Mouse (Mus musculus) kidney, embryonic 14.5 days (tissue): ENCODE results near the gene Dmtf1. TPM values are rescaled to one million over a fixed set of nuclear protein-coding genes. Genes with fewer than 3 reads are reported as not detected.
A peak's percentile ranks its signal among the peaks of the same experiment; 100 is the strongest.

Experiments used
- ATAC-seq: fragments of 200-750 bp; cut with Nextera tagmentation; 2 replicates; pipeline ENCODE4 v1.8.0; 2017; ENCODE audit warnings: moderate number of reproducible peaks, mild to moderate bottlenecking, moderate TSS enrichment, moderate library complexity; ENCODE audit not compliant: low FRiP score, low TSS enrichment
- H3K27ac ChIP-seq: fragments of 300-500 bp; sonication (generic); 2 replicates; pipeline ENCODE4 v1.5.1; 2014; ENCODE audit warnings: low read depth, mild to moderate bottlenecking, low read length, moderate library complexity, mixed read lengths
- H3K27me3 ChIP-seq: fragments of 300-500 bp; sonication (generic); 2 replicates; pipeline ENCODE4 v1.6.1; 2014; ENCODE audit warnings: mild to moderate bottlenecking, low read length; ENCODE audit not compliant: control insufficient read depth, insufficient read depth
- H3K36me3 ChIP-seq: fragments of 300-500 bp; sonication (generic); 2 replicates; pipeline ENCODE4 v1.6.1; 2014; ENCODE audit warnings: low read length, mixed read lengths; ENCODE audit not compliant: control insufficient read depth, insufficient read depth
- H3K4me1 ChIP-seq: fragments of 300-500 bp; sonication (generic); 2 replicates; pipeline ENCODE4 v1.6.1; 2014; ENCODE audit warnings: low read length, mixed read lengths; ENCODE audit not compliant: control insufficient read depth, insufficient read depth
- H3K4me2 ChIP-seq: fragments of 300-500 bp; sonication (generic); replicated peaks from 2 replicates; pipeline ENCODE4 v1.6.1; 2014; ENCODE audit warnings: low read depth, mild to moderate bottlenecking, low read length
- H3K4me3 ChIP-seq: fragments of 300-500 bp; sonication (generic); 2 replicates; pipeline ENCODE4 v1.5.1; 2014; ENCODE audit warnings: mild to moderate bottlenecking, low read length
- H3K9ac ChIP-seq: fragments of 300-500 bp; sonication (generic); 2 replicates; pipeline ENCODE4 v1.6.1; 2014; ENCODE audit warnings: low read depth, mild to moderate bottlenecking, low read length, moderate library complexity
- H3K9me3 ChIP-seq: fragments of 300-500 bp; sonication (generic); 2 replicates; pipeline ENCODE4 v1.6.1; 2016; ENCODE audit warnings: low read length; ENCODE audit not compliant: control insufficient read depth
- WGBS: fragments of 180-500 bp; shearing (Covaris S2); extraction: QIAGEN DNeasy Blood & Tissue Kit; methylation state at CpG from one replicate; pipeline ENCODE4 v1.1.7; 2014; 5-methylcytosine and 5-hydroxymethylcytosine counted together
- polyA plus RNA-seq: library from polyadenylated mRNA; unstranded; fragments of >200 nt; fragmentation: Nextera tagmentation; extraction: Ambion mirVana; gene quantifications from 2 replicates; pipeline ENCODE4 v1.2.1, GENCODE M21; 2014

The Dmtf1 gene
- polyA plus RNA-seq, 1 experiment from 2014 or later, result 55.5 TPM

DNA sequence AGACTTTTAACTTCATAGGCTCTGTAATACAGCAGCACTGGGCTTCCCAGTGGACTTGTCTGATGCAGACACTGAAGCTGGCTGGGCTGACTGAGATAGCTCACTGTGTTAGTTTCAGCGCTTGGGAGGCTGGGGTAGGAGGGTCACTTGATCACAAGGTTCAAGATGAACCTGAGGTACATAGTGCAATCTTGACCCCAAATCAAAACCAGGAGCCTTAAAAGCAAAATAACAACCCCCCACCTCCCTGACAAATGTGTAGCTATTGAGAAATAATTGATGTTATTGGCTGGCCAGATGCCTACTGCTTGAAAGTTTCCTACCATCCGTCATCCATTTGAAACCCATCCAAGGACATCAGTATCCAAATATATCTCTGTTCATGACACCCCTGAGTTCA lies 58.9 kb downstream of the Dmtf1 start:
- Histone ChIP-seq H3K4me2 (no peak overlapping the region), H3K27ac (no peak overlapping the region), H3K27me3 (no peaks in the 10 kb centered on the region), H3K9me3 (peaks cover 4% of the 10 kb centered on the region; the same call in 1 of the 2 replicates), H3K4me1 (0 out of 2 replicates have a peak, but pooled peaks cover 6% of the 10 kb centered on the region), H3K9ac (no peak overlapping the region), H3K36me3 (no peaks in the 10 kb centered on the region), H3K4me3 (no peak overlapping the region)
- no peak for ATAC-seq
- 91% methylated on average over 2 of the region's 2 CpGs for WGBS

DNA sequence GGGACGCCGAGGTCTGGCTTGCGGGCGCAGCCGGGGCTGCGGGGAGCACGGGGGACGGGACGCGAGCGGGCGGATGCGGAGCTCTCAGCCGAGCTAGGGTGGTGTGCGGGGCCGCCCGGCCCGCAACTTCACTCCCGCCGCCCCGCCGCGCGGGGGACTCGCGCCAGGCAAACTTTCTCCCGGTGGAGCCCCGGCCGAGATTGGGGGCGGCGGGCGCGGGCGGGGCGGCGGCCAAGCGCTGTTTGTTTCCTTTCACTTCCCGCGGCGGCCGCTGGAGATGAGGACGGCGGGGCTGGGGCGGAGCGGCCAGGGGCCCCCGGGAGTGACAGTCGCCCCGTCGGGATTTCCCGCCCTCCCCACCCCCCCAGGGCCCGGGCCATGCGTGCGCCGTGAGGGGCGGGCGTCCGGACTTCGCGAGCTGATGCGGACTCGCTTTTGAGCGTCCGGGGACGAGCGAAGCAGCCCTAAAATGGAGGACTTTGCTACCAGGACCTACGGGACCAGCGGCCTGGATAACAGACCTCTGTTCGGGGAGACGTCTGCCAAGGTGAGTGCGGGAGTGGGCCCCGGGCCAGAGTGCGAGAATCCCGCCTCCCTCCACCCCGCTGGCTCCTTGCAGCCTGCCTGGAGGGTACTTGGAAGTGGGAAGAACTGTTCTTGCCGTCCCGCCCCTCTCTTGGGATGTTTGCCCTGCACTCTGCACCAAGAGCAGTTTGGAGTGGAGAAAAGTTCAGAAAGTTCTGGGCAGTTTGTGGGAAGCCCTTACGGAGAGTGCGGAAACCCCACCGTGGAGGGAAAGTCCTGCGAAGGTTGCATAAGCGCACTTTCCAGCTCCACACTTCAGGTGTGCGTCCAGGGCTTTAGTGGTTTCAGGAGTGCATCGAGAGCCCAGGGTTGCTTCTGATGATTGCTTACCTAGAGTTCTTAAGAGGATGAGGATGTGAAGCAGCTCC lies 60.5 kb downstream of the Dmtf1 start:
- H3K27ac ChIP-seq, result no peak overlapping the region
- H3K9me3 ChIP-seq, result peaks cover 7% of the 10 kb centered on the region; the same call in 1 of the 2 replicates
- H3K9ac ChIP-seq, result peak overlapping the region; percentile 83
- peak overlapping the region; percentile 89 for H3K4me3 ChIP-seq
- no peaks in the 10 kb centered on the region for H3K27me3 ChIP-seq
- H3K4me1 ChIP-seq, result 0 out of 2 replicates have a peak, but pooled peaks cover 6% of the 10 kb centered on the region
- H3K4me2 ChIP-seq, result peak overlapping the region; percentile 88
- ATAC-seq, result peak; percentile 78
- H3K36me3 ChIP-seq, result no peaks in the 10 kb centered on the region
- under 1% methylated on average over 66 of the region's 83 CpGs for WGBS

DNA sequence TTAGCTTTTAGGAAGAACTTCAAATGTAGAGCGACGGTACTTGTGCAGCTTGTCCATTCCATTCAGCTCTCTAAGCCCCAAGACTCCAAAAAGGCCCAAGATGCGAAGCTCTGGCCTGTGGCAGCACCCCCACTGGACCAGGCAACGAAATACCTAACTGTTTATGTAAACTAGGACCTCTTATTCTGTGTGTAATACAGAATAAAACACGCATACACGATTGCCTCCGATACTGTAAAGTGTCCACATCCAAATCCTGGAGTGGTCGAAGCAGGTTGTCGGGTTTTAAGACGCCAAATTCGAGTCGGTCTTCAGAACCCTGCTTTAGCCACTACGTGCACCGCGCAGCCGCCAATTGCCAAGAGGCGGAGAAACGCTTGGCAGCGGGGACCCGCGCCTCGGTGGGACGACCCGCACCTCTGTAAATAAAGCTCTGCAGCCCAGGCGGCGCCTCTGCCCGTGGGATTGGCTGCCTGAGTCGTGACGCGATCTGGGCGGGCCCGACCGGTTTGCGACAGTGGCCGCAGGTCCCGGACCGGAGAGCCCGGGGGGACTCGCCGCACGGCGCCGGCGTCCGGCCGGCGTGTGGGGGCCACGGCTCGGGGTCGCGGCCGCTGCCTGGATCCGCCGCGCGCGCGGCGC lies 61.2 kb downstream of the Dmtf1 start, which contains the start of gene Tmem243:
TSS of gene Tmem243 (plus strand) at position 462 of the 642 bp plus-strand sequence.
- WGBS, result under 1% methylated on average over 52 of the region's 59 CpGs
- Histone ChIP-seq H3K4me1 (0 out of 2 replicates have a peak, but pooled peaks cover 6% of the 10 kb centered on the region), H3K27ac (no peak within 1 kb of the TSS), H3K4me3 (peak within 1 kb of the TSS; percentile 89), H3K9ac (peak within 1 kb of the TSS; percentile 83), H3K9me3 (peaks cover 9% of the 10 kb centered on the region; the same call in 1 of the 2 replicates), H3K36me3 (no peaks in the 10 kb centered on the region), H3K27me3 (no peaks in the 10 kb centered on the region), H3K4me2 (peak within 1 kb of the TSS; percentile 88)
- peak; percentile 97 for ATAC-seq

DNA sequence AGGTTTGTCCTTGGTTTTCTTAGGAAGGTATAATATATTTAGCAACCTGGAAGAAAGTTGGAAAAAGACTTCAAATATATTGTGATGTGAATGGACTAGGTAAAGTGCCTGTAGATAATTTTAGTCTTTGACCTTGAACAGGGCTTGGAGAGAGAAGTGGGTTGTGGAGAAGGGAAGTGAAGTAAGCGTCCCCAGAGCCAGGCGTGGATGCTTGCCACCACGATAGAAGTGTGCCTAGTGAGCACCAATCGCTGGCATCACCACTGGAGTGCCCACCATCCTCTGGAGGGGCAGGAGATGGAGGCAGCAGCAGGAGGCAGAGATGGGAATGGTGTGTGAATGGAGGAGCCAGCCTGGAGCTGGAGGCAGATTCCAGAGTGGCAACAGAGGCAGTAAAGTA lies 68.1 kb downstream of the Dmtf1 start:
- no peaks in the 10 kb centered on the region for H3K27me3 ChIP-seq

DNA sequence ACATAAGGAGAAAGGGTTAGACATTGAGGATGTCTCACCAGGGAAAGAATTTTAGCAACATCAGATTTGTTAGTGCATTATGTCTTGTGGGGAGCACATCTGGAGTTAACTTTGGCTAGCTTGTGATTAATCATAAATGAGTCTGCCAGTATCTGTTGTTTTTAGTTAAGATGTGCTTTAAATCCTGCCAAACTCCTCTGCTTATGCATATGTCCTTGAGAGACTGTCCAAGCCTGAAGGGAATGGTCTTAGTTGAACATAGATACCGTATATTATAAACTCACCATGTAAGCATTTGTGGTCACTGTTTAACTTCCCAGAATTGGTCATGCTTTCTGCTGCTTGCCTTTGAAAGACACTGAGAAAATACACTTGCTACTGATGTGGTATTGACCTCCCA lies 68.9 kb downstream of the Dmtf1 start:
- H3K4me3 ChIP-seq, result no peak overlapping the region
- no peak for ATAC-seq
- no peak overlapping the region for H3K9ac ChIP-seq
- no peaks in the 10 kb centered on the region for H3K36me3 ChIP-seq
- WGBS, result 89% methylated on average over 1 of the region's 1 CpGs
- H3K9me3 ChIP-seq, result peaks cover 6% of the 10 kb centered on the region; the same call in 1 of the 2 replicates
- no peak overlapping the region for H3K4me2 ChIP-seq
- H3K4me1 ChIP-seq, result no peaks in the 10 kb centered on the region
- H3K27ac ChIP-seq, result no peak overlapping the region
- H3K27me3 ChIP-seq, result no peaks in the 10 kb centered on the region

More for the DNA sequence above, 68.1 kb downstream of the Dmtf1 start:
- peaks cover 9% of the 10 kb centered on the region; the same call in 1 of the 2 replicates for H3K9me3 ChIP-seq
- ATAC-seq, result no peak
- H3K4me3 ChIP-seq, result no peak overlapping the region
- no peak overlapping the region for H3K9ac ChIP-seq
- no peak overlapping the region for H3K27ac ChIP-seq
- no peak overlapping the region for H3K4me2 ChIP-seq
- no peaks in the 10 kb centered on the region for H3K4me1 ChIP-seq
- WGBS, result 89% methylated on average over 4 of the region's 4 CpGs
- H3K36me3 ChIP-seq, result no peaks in the 10 kb centered on the region

DNA sequence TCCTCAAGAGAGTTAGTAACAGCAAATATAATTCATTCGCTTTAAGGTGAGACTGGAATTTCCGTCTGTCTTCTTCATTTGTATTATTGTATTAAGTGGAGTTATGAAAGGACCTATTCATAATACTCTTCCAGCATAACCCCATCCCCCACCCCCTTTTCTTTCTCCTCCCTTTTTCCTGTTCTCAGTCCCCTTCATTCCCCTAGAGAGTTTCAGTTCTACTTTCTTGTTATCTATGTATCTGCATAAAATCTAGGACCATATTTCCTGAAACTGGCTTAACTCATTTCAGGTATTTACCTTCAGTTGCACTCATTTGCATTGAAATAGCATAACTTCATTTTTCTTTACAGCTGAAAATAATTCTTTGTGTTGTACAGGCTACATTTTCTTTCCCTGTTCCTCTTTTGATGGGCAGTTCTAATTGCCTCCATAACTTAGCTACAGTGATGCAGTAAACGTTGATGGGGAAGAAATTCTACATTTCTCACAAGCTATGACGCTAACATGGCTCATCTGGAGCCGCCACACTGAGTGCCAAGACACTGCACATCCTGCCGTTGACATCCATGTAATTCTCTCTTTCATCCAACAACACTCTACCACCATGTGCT lies 71.0 kb downstream of the Dmtf1 start:
- H3K27ac ChIP-seq, result no peak overlapping the region
- no peaks in the 10 kb centered on the region for H3K4me1 ChIP-seq
- H3K36me3 ChIP-seq, result no peaks in the 10 kb centered on the region
- WGBS, result 76% methylated on average over 6 of the region's 6 CpGs
- H3K4me2 ChIP-seq, result no peak overlapping the region
- no peaks in the 10 kb centered on the region; the same call in 1 of the 2 replicates for H3K9me3 ChIP-seq
- H3K27me3 ChIP-seq, result no peaks in the 10 kb centered on the region
- ATAC-seq, result no peak
- H3K9ac ChIP-seq, result no peak overlapping the region
- no peak overlapping the region for H3K4me3 ChIP-seq

DNA sequence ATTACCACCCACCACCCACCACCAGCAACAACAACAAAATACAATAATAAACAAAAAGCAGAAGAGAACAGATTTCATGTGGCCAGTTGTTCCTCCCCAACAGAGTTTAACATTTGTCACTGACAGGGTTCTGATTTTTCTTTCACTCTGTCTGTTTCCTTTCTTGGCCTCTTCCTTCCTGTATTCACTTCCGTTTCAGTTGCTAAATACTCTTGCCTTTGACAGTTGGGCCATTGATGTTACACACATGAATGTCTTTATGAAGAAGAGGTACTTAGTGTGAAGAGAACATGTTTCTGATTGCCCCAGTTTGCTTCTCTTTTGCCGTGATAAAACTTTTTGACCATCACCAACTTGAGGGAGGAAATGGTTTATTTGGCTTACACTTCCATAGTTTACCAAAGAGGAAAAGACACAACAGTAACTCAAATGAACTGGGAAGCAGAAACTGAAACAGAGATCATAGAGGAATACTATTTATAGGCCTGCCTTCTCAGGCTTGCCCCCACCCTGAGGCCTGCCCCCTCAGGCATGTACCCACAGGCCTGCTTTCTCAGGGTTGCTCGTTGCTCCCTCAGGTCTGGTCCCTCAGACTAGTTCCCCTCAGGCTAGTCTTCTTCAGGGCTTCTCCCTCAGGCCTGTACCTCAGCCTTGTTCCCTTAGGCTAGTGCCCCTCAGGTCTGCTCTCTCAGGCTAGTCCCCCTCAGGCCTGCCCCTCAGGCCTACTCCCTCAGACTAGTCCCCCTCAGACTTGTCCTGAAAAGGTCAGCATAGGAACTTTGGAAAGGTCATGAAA lies 74.5 kb downstream of the Dmtf1 start:
- H3K9me3 ChIP-seq, result no peaks in the 10 kb centered on the region
- no peaks in the 10 kb centered on the region for H3K4me1 ChIP-seq
- WGBS, result 77% methylated on average over 3 of the region's 3 CpGs
- H3K27me3 ChIP-seq, result no peaks in the 10 kb centered on the region
- no peak overlapping the region for H3K9ac ChIP-seq
- no peak overlapping the region for H3K4me3 ChIP-seq
- H3K36me3 ChIP-seq, result no peaks in the 10 kb centered on the region
- H3K4me2 ChIP-seq, result no peak overlapping the region
- 0 out of 2 replicates have a peak, but pooled peaks have one; percentile 32 for ATAC-seq
- H3K27ac ChIP-seq, result no peak overlapping the region

DNA sequence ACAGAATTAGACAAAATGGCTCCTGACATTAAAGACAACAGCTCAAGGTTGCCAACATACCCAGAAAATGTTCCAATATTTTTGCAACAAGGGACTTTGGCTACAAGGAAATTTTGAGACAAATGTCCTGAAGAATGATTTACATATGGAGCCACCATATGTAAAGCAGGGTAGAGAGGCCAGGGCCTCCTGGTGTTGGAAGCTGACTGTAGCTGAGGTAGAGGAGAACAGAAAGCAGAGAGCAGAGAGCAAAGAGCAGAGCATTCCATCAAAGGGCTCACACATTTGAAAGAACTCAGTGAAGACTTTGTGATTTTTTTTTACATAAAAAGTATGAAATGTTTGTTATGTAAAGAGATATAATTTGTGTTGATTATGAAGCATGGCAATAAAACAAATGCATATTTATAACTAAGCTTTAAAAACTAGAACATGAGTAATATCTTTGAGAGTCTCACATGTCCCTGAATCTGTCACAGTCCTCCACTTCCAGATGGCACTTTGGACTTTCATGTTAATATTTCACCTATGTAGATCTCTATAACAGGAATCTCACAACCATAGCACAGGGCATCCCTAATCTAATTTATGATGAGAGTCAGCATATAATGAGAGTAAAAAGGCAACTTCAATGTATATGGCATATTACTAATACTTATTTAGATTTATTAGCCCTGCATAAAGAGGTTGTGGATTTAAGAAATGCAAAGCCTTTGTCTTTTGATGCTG lies 81.6 kb downstream of the Dmtf1 start:
- no peak overlapping the region for H3K4me3 ChIP-seq
- no peak overlapping the region for H3K9ac ChIP-seq
- no peak for ATAC-seq
- H3K4me2 ChIP-seq, result no peak overlapping the region
- H3K27ac ChIP-seq, result no peak overlapping the region
- no peaks in the 10 kb centered on the region for H3K4me1 ChIP-seq
- no peaks in the 10 kb centered on the region for H3K36me3 ChIP-seq
- H3K9me3 ChIP-seq, result no peaks in the 10 kb centered on the region
- H3K27me3 ChIP-seq, result no peaks in the 10 kb centered on the region
